Mouse (Mus musculus): ENCODE measurements around the gene Fndc8.
A peak's percentile ranks its signal among the peaks of the same experiment; 100 is the strongest.
"Not testable (repeated sequence)": the region's sequence is repeated elsewhere in the genome, so short reads cannot be mapped to it uniquely, and the experiment has no call there.

Gene Fndc8

DNA sequence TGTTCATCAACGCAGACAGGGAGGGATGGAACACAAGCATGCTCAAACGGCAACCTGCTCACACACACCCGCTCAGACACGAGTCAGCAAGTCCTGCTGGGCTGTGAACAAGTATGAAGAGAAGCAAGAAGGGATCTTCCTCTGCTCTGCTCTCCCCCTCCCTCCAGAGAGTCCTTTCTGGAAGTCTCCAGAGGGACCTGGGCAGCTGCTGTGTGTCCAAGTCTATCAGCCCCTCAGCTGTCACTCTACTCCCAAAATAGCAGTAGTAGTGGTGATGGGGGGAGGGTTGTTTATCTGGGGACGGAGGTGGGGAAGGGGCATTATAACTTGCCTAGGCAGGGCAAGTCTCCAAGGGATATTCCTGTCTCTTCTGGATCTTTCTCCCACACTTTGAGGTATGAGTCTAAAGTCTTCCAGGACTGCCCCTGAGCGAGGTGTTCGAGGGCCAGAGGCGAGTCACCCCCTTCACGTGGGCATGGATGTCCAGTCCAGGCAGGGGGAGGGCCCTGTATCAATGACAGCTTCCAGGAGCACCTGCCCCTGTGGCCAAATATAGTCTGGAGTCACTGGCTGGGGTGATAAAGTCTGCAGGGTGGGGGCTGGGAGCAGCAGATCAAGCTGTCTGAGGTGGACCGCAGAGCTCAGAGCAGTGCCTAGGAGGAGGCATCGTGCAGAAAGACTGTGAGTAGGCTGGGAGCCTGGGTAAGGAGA is 18.9 kb downstream of the Fndc8 start:
- DNase-seq (ENCODE audit: low spot score in 2 of 2): no peak

DNA sequence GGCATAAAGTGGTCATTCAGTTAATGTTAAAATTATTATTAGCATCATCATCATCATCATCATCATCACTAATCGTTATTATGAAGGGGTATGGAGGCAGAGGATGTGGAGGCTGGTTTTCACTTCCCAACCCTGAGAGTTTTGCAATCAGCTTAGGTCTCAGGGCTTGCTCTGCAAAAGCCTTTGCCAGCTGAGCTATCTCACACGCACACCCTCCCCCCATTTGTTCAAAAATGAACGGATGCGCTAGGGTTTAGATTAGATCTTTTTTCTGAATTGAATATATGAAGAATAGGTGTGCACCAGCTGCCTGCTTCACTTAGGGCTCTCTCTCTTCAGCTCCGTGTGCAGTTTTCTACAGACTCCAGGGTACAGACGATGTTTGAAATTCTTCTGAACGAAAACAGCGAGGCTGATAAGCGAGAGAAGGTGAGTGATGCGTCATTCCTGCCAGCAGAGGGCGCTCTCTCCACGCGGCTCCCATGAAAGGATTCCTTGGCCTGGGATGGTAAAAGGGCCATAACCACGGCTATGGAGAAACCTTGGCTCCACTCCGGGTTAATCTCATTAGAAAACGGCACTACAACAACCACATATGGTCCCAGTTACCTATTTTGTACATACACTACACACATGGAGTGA is 22.9 kb downstream of the Fndc8 start:
- peak in 1 of 2 experiments; percentile 64 for DNase-seq (ENCODE audit: low spot score in 2 of 2)

DNA sequence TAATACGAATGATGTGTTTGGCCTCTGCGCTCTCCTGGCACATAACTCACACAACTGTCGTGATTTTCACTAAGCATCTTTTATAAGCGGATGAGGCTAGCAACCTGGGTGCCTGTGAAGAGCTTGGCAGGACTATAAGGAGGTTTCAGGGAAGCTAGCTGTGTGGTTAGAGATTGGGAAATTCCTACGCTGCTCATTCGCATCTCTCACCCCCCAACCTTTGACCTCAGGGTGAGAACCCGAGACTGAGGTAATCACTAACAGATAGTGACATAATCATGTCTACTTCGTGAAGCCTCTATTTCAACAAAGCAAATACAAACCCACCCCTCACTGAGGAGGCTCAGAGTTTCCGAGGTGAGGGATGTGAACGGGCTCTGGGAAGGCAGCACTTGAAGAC is 28.8 kb downstream of the Fndc8 start:
- no peak for DNase-seq (ENCODE audit: low spot score in 2 of 2)

DNA sequence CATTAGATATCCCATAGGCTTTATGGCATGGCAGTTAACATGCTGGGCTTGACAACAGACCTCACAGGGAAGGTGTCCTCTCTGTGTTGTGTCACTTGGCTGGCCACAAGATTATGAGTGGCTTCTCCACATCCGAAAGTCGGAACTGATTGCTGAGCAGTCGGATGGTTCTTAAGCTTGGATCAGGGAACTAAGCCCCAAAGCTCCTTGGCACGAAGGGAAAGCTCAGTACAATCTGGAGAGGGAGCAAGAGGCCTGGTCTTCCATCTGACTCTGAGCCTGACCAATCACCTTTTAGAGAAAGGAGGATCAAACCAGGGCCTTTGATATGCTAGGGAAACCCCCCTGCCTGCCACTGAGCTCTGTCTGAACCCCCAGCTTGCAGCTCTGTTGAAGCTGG is 29.8 kb downstream of the Fndc8 start:
- no peak for DNase-seq (ENCODE audit: low spot score in 2 of 2)

DNA sequence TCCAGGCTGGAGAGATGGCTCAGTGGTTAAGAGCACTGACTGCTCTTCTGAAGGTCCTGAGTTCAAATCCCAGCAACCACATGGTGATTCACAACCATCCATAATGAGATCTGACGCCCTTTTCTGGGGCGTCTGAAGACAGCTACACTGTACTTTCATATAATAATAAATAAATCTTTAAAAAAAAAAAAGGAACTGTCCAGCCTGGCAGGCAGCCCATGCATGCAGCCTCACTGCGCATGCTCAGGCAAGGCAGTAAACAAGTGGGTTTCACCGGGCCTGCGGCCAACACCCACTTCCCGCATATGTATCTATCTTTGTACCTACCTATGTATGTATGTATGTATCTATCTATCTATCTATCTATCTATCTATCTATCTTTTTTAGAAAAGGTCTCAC is 32.0 kb downstream of the Fndc8 start:
- not testable (repeated sequence) for DNase-seq (ENCODE audit: low spot score in 2 of 2)

DNA sequence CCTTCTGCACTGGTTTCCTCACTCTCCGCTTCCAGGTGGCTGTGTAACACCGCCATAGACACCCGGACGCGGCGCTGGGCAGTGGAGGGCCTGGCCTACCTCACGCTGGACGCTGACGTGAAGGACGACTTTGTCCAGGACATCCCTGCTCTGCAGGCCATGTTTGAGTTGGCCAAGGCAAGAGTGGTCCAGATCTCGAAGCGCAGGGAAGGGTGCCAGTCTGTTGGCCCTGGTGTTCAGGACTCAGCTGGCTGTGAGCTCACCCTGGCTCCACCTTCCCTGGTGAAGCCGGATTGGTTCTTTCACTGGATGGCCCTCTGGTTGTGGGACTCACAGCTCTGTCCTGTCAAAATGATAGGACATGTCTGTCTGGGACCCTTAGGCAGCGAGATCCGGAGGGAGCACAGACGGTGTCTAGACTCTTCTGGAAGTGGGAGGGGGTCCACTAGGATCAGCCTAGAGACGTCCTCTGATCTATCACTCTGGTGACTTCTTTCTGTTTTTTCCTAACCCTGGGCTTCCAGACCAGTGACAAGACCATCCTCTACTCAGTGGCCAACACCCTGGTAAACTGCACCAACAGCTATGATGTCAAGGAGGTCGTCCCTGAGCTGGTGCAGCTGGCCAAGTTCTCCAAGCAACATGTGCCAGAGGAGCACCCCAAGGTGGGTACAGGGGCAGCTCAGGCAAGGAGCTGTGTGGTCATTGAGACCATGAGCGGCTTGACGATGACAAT is 37.1 kb downstream of the Fndc8 start:
- DNase-seq (ENCODE audit: low spot score in 2 of 2): no peak

DNA sequence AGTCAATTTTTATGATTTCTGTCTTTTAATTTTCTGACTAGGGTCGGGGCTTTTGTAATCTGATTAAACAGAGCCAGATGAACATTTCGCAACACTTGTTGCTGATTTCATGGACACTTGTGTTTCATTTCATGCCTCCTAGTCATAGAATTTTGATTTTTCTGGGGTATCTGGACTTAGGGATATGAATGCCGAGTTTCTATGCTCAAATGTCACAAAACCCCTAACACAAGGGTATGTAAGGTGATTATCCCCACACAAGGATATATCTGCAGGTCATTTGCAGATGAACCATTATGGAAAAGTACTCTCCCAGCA is 37.7 kb downstream of the Fndc8 start:
- DNase-seq (ENCODE audit: low spot score in 2 of 2): no peak

DNA sequence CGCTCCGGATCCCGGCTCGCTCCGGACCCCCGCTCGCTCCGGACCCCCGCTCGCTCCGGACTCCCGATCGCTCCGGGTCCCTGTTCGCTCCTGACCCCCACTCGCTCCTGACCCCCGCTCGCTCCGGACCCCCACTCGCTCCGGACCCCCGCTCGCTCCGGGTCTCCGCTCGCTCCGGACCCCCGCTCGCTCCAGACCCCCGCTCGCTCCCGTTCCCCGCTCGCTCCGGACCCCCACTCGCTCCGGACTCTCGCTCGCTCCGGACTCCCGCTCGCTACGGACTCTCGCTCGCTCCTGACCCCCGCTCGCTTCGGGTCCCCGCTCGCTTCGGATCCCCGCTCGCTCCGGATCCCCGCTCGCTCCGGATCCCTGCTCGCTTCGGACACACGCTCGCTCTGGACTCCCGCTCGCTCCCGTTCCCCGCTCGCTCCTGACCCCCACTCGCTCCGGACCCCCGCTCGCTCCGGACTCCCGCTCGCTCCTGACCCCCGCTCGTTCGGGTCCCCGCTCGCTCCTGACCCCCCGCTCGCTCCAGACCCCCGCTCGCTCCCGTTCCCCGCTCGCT is 38.5 kb downstream of the Fndc8 start:
- DNase-seq (ENCODE audit: low spot score in 2 of 2): not testable (repeated sequence)

DNA sequence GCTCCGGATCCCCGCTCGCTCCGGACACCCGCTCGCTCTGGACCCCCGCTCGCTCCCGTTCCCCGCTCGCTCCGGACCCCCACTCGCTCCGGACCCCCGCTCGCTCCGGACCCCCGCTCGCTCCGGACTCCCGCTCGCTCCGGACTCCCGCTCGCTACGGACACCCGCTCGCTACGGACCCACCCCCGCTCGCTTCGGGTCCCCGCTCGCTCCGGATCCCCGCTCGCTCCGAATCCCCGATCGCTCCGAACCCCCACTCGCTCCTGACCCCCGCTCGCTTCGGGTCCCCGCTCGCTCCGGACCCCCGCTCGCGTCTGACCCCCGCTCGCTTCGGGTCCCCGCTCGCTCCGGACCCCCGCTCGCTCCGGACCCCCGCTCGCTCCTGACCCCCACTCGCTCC is 39.2 kb downstream of the Fndc8 start:
- DNase-seq (ENCODE audit: low spot score in 2 of 2): not testable (repeated sequence)

DNA sequence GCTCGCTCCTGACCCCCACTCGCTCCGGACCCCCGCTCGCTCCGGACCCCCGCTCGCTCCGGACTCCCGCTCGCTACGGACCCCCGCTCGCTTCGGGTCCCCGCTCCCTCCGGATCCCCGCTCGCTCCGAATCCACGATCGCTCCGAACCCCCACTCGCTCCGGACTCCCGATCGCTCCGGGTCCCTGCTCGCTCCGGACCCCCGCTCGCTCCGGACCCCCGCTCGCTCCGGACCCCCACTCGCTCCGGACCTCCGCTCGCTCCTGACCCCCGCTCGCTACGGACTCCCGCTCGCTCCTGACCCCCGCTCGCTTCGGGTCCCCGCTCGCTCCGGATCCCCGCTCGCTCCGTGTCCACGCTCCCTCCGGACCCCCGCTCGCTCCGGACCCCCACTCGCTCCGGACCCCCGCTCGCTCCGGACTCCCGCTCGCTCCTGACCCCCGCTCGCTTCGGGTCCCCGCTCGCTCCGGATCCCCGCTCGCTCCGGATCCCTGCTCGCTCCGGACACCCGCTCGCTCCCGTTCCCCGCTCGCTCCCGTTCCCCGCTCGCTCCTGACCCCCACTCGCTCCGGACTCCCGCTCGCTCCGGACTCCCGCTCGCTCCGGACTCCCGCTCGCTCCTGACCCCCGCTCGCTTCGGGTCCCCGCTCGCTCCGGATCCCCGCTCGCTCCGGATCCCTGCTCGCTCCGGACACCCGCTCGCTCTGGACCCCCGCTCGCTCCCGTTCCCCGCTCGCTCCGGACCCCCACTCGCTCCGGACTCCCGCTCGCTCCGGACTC is 39.9 kb downstream of the Fndc8 start:
- DNase-seq (ENCODE audit: low spot score in 2 of 2): not testable (repeated sequence)

DNA sequence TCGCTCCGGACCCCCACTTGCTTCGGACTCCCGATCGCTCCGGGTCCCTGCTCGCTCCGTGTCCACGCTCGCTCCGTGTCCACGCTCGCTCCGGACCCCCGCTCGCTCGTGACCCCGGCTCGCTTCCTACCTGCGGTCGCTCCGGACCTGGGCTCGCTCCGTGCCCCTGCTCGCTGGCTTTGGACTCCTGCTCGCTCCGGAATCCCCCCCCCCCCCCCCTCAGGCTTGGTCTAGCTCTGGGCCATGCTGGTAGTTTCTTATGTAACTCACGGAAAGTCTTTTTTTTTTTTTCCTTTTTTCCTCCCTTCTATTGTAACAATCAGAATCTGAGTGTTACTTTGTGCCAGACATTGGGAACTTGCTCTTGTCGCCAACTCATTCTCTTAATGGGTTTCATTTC is 41.3 kb downstream of the Fndc8 start:
- DNase-seq (ENCODE audit: low spot score in 2 of 2): no peak

DNA sequence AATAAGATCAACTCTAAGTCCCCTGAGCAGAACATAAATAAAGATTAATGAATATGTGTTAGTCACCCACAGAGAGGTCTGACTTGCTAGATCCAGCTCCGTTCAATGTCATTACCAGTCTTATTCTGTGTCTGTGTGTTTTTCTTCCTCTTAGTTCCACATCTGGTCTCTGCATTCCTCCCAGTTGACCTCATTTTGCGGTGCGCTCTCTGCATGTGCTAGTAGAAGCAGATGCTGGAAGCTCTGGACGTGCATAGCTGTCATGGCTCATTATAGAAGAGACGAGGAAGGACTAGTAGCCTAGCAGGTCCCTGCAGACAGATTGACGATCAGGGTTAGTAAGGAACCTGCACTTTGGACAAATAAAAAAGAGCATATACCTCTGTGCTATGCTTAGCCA is 51.4 kb downstream of the Fndc8 start:
- no peak for DNase-seq (ENCODE audit: low spot score in 2 of 2)

DNA sequence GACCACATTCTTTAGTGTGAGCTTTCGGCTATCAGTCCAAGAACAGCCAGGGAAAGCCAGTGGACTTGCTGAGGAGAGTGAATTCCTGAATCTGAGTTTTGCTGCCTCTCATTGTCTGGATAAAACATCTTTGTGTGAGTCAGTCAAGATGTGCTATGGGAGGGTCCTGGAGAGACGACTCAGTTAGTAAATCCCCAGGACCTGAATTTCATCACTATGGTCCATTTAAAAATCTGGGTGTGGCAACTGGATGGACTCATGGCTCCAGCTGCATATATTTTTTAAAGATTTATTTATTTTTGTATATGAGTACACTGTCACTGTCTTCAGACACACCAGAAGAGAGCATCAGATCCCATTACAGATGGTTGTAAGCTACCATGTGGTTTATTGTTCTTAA is 53.7 kb downstream of the Fndc8 start:
- no peak for DNase-seq (ENCODE audit: low spot score in 2 of 2)

DNA sequence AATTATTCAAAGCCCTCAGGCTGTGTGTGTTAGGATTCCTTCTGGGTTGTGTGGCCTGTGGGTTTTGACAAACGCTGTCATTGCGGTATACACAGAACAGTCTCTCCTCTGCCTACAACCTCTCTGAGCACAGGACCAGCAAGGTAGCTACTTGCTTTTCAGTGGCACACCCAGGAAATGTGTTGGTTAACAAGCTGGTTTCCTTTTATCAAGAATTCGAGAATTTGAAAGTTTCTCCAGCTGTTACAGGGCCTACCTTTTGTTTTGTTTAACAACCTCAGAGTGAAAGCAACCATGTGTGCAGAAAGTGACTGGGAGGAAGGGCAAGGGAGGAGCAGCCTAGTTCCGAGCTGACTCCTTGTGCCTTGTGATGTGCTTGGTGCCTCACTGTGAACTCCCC is 55.5 kb downstream of the Fndc8 start:
- DNase-seq (ENCODE audit: low spot score in 2 of 2): no peak

DNA sequence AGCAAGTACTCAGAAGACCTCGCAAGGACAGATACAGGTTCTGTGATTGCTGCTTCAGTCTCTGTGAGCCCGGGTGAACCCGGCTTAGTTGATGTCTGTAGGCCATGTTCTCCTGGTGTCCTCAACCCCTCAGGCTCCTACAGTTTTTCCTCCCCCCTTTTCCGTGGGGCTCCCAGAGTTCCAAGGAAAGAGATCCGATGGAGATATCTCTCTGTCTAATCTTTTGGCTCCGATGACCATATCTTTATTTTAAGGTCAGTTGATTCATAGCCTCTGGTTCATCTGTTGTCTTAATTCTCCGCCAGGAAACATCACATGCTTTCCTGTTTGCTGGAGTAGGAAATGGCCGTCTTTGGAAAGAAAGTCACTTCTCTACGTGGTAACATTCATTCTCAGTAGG is 57.1 kb downstream of the Fndc8 start:
- no peak for DNase-seq (ENCODE audit: low spot score in 2 of 2)

All from left cerebral cortex, adult 9 months (tissue).